Mouse (Mus musculus) spleen, postnatal 4 days (tissue): ENCODE measurements at regions not wholly inside any gene's neighbourhood (a gene's known extent, or its start where the extent isn't known, plus 50 kb on each side); places are given as distances from the start of the nearest gene placed in this dataset.

Experiments used
- DNase-seq, 2 experiments: peaks; one replicate each; pipeline ENCODE4 v3.0.0; 2022; ENCODE audit warnings: low spot score in 2 of 2

- no peak for DNase-seq
Observed at GRCm38 (mm10) chr4:131014301-131015081, 70.3 kb downstream of the Matn1 start.

GRCm38 (mm10) chr4:131015156-131015555 lies 71.0 kb downstream of the Matn1 start:
- DNase-seq, result no peak

GRCm38 (mm10) chr4:131023601-131024000 lies 79.4 kb downstream of the Matn1 start:
- no peak for DNase-seq

- no peak for DNase-seq
Observed at GRCm38 (mm10) chr4:131036292-131036691, 92.1 kb downstream of the Matn1 start.

- DNase-seq, result no peak
Observed at GRCm38 (mm10) chr4:131037179-131037578, 93.0 kb downstream of the Matn1 start.

- no peak for DNase-seq
Observed at GRCm38 (mm10) chr4:131039686-131040085, 95.5 kb downstream of the Matn1 start.

GRCm38 (mm10) chr4:131041210-131041609 lies 97.0 kb downstream of the Matn1 start:
- DNase-seq, result no peak

GRCm38 (mm10) chr4:131046101-131046500 lies 101.9 kb downstream of the Matn1 start:
- DNase-seq, result no peak

GRCm38 (mm10) chr4:131046969-131047650 lies 102.9 kb downstream of the Matn1 start:
- DNase-seq, result no peak

- no peak for DNase-seq
Observed at GRCm38 (mm10) chr4:131056293-131056692, 112.1 kb downstream of the Matn1 start.

- no peak for DNase-seq
Observed at GRCm38 (mm10) chr4:131059572-131059971, 115.4 kb downstream of the Matn1 start.

GRCm38 (mm10) chr4:131060191-131060680 lies 116.1 kb downstream of the Matn1 start:
- no peak for DNase-seq

- DNase-seq, result no peak
Observed at GRCm38 (mm10) chr4:131060706-131061105, 116.5 kb downstream of the Matn1 start.

- no peak for DNase-seq
Observed at GRCm38 (mm10) chr4:131062592-131062991, 118.4 kb downstream of the Matn1 start.

GRCm38 (mm10) chr4:131066186-131066939 lies 122.2 kb downstream of the Matn1 start:
- DNase-seq, result no peak

- DNase-seq, result no peak
Observed at GRCm38 (mm10) chr4:131070566-131070965, 126.4 kb downstream of the Matn1 start.

GRCm38 (mm10) chr4:131072623-131073022 lies 128.4 kb downstream of the Matn1 start:
- no peak for DNase-seq

- DNase-seq, result no peak
Observed at GRCm38 (mm10) chr4:131073420-131073819, 129.2 kb downstream of the Matn1 start.

GRCm38 (mm10) chr4:131075326-131075932 lies 131.2 kb downstream of the Matn1 start:
- DNase-seq, result no peak

GRCm38 (mm10) chr4:131076628-131077027 lies 132.4 kb downstream of the Matn1 start:
- DNase-seq, result no peak

GRCm38 (mm10) chr4:131080113-131080512 lies 135.9 kb downstream of the Matn1 start:
- DNase-seq, result no peak

GRCm38 (mm10) chr4:131083405-131083804 lies 139.2 kb downstream of the Matn1 start:
- no peak for DNase-seq
